In the genomic region with DNA sequence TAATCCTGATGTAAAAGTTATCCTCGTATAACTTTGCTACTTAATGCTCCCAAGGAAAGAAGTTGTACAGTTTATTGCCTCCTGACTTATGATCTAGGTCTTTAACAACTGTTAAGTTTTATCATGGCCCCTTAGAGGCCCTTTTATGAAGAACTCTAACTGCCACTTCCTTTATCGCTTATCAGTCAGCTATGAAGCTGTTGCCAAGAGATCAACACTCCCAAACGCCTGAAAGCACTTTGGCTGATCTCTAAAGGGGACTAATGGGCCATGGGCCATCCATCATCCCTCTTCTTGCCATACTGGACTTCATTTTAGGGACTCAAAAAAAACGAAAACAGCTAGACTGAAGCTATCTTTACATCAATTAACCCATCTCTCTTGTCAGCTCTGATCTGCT, we compare ENCODE assay signal across 24 mouse cellular contexts.
DNase-seq lines count a peak whose midpoint lies in the region; ATAC-seq and TF ChIP-seq lines count a peak whose summit lies in the region.
"Had no signal": no experiment of that assay in that cellular context is flagged by ENCODE, and none has a peak within 500 bp of the region (broad histone marks: within the 10 kb centered on the region; RNA-seq: fewer than 3 reads in every experiment).

No protein-coding gene starts in this region.

- H3K4me1 ChIP-seq in kidney, embryonic 15.5 days: no peaks in the 10 kb centered on the region
- no peaks in the 10 kb centered on the region for H3K4me1 ChIP-seq in liver, embryonic 11.5 days (replicated peaks; ENCODE audit: control insufficient read depth, insufficient read depth, low read length)
- no peaks in the 10 kb centered on the region for H3K4me1 ChIP-seq in liver, postnatal 0 days (ENCODE audit: insufficient read depth)
- H3K4me1 ChIP-seq: embryonic facial prominence, embryonic 15.5 days; hindbrain, embryonic 15.5 days; midbrain, embryonic 13.5 days; neural tube, embryonic 12.5 days had no signal

- no peaks in the 10 kb centered on the region for H3K36me3 ChIP-seq in kidney, embryonic 15.5 days
- no peaks in the 10 kb centered on the region for H3K36me3 ChIP-seq in liver, embryonic 11.5 days (ENCODE audit: control insufficient read depth, insufficient read depth, low read length)
- H3K36me3 ChIP-seq in liver, postnatal 0 days (replicated peaks; ENCODE audit: insufficient read depth, low read length): no peaks in the 10 kb centered on the region
- H3K36me3 ChIP-seq: embryonic facial prominence, embryonic 15.5 days; hindbrain, embryonic 15.5 days; midbrain, embryonic 13.5 days; neural tube, embryonic 12.5 days had no signal

- no peak overlapping the region for H3K27ac ChIP-seq in kidney, embryonic 15.5 days
- no peak overlapping the region for H3K27ac ChIP-seq in liver, embryonic 11.5 days (ENCODE audit: low read depth, low read length)
- no peak overlapping the region for H3K27ac ChIP-seq in liver, postnatal 0 days (ENCODE audit: low read depth)
- no peak overlapping the region for H3K27ac ChIP-seq in gastrocnemius, adult 2 months
- H3K27ac ChIP-seq: embryonic facial prominence, embryonic 15.5 days; hindbrain, embryonic 15.5 days; left cerebral cortex, adult 2 months; midbrain, embryonic 13.5 days; neural tube, embryonic 12.5 days had no signal

- H3K4me3 ChIP-seq in kidney, embryonic 15.5 days (replicated peaks): no peak overlapping the region
- no peak overlapping the region for H3K4me3 ChIP-seq in liver, embryonic 11.5 days (ENCODE audit: low read depth, low read length)
- no peak overlapping the region for H3K4me3 ChIP-seq in liver, postnatal 0 days (ENCODE audit: low read depth, low read length)
- no peak overlapping the region for H3K4me3 ChIP-seq in gastrocnemius, adult 2 months
- H3K4me3 ChIP-seq: embryonic facial prominence, embryonic 15.5 days; hindbrain, embryonic 15.5 days; left cerebral cortex, adult 2 months; midbrain, embryonic 13.5 days; neural tube, embryonic 12.5 days had no signal

- no peak overlapping the region for H3K9ac ChIP-seq in kidney, embryonic 15.5 days
- no peak overlapping the region for H3K9ac ChIP-seq in liver, embryonic 11.5 days (ENCODE audit: low read depth, low read length)
- H3K9ac ChIP-seq in liver, postnatal 0 days (replicated peaks): no peak overlapping the region
- H3K9ac ChIP-seq: embryonic facial prominence, embryonic 15.5 days; hindbrain, embryonic 15.5 days; midbrain, embryonic 13.5 days; neural tube, embryonic 12.5 days had no signal

- ATAC-seq in kidney, embryonic 15.5 days (replicated peaks; ENCODE audit: low FRiP score): peak; percentile 71; the same call in 1 of the 2 replicates
- ATAC-seq in liver, embryonic 11.5 days (replicated peaks; ENCODE audit: low FRiP score): peak; percentile 49; the same call in 1 of the 2 replicates
- ATAC-seq in liver, postnatal 0 days: no peak
- ATAC-seq: CD4-positive, CD25-positive, alpha-beta regulatory T cell, adult 4 months; forebrain, embryonic 14.5 days; midbrain, embryonic 13.5 days had no signal

- intact Hi-C loops in gastrocnemius, adult 2 months (cut with DNase I): no loop called here

- H3K9me3 ChIP-seq in kidney, embryonic 15.5 days (replicated peaks): no peaks in the 10 kb centered on the region
- no peaks in the 10 kb centered on the region for H3K9me3 ChIP-seq in liver, embryonic 11.5 days (ENCODE audit: control insufficient read depth, low read length)
- H3K9me3 ChIP-seq in liver, postnatal 0 days (ENCODE audit: low read length): no peaks in the 10 kb centered on the region
- H3K9me3 ChIP-seq: embryonic facial prominence, embryonic 15.5 days; hindbrain, embryonic 15.5 days; midbrain, embryonic 13.5 days; neural tube, embryonic 12.5 days had no signal

- TF ChIP-seq EP300 in liver, postnatal 0 days (IDR thresholded peaks at IDR 0.05; ENCODE audit: low read depth): no peak

- H3K4me2 ChIP-seq in kidney, embryonic 15.5 days: no peak overlapping the region
- H3K4me2 ChIP-seq in liver, embryonic 11.5 days: no peak overlapping the region
- no peak overlapping the region for H3K4me2 ChIP-seq in liver, postnatal 0 days (ENCODE audit: low read depth, low read length)
- H3K4me2 ChIP-seq: embryonic facial prominence, embryonic 15.5 days; heart, embryonic 11.5 days; hindbrain, embryonic 15.5 days; midbrain, embryonic 13.5 days; neural tube, embryonic 12.5 days had no signal

- no peak for DNase-seq in kidney, postnatal 36 days
- DNase-seq in liver, embryonic 11.5 days (ENCODE audit: low spot score): no peak
- DNase-seq in liver, postnatal 0 days: no peak
- peak; percentile 5 for DNase-seq in embryo, embryonic 11 days
- DNase-seq in retina, postnatal 1 day: peak; percentile 16
- DNase-seq in gastrocnemius, adult 2 months: no peak
- DNase-seq: adrenal gland, adult 2 months; cerebellum, adult 11 months; cerebellum, postnatal 14 days; gastrocnemius, postnatal 14 days; heart, adult 11 months; layer of hippocampus, adult 9-11 months; left cerebral cortex, postnatal 4 days; liver; lung, postnatal 10 days had no signal

- TF ChIP-seq CTCF in liver, postnatal 0 days (IDR thresholded peaks at IDR 0.05; ENCODE audit: low read depth): no peak
- TF ChIP-seq CTCF in gastrocnemius, adult 2 months (IDR thresholded peaks at IDR 0.05): no peak

- no peaks in the 10 kb centered on the region for H3K27me3 ChIP-seq in kidney, embryonic 15.5 days
- H3K27me3 ChIP-seq in liver, embryonic 11.5 days (replicated peaks; ENCODE audit: control insufficient read depth, insufficient read depth, low read length): no peaks in the 10 kb centered on the region
- H3K27me3 ChIP-seq in liver, postnatal 0 days (ENCODE audit: insufficient read depth, low read length): no peaks in the 10 kb centered on the region
- H3K27me3 ChIP-seq: embryonic facial prominence, embryonic 15.5 days; hindbrain, embryonic 15.5 days; midbrain, embryonic 13.5 days; neural tube, embryonic 12.5 days had no signal

- WGBS in kidney, embryonic 15.5 days: 27% methylated on average over 4 of the region's 4 CpGs
- WGBS in liver, embryonic 11.5 days: 47% methylated on average over 4 of the region's 4 CpGs
- WGBS in liver, postnatal 0 days (ENCODE audit: insufficient replicate concordance): 49% methylated on average over 4 of the region's 4 CpGs

Comparison
In these comparisons a context has a peak if more than half of its experiments do, and no peak if none do; other contexts are left out.
1. DNase-seq: peak in embryo, embryonic 11 days (single experiment) and retina, postnatal 1 day (single experiment); none in kidney, postnatal 36 days (0 of 2), liver, embryonic 11.5 days (single experiment), liver, postnatal 0 days (single experiment) and gastrocnemius, adult 2 months (single experiment).